Mouse (Mus musculus): Measurements from ENCODE around the gene Ccdc151.

The Ccdc151 gene

DNA sequence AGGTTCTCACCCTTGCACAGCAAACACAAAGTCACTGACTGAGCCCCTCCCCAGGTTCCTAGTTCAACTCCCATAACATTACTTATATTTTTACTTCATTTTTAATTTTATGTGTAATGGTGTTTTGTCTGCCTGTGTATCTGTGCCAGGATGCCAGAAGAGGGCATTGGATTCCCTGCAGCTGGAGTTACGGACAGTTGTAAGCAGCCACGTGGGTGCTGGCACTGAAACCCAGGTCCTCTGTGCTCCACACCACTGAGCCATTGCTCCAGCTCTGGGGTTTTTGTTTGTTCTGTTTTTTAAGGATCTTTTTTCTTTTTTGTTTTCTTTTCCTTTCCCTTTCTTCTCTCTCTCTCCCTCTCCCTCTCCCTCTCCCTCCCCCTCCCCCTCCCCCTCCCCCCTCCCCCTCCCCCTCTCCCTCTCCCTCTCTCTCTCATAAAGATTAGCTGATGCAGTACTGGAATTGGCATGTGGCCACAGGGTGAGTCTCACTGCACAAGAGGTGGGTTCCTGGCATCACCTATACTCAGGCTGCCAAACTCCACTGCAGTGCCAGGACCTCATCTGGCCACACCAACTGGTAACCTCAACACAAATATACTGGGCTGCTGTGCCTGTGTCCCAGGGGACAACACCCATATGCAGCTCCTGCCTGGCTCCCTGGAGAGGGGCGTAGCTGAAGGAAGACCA lies 6.1 kb downstream of the Ccdc151 start:
- no peak for DNase-seq (ENCODE audit: low read depth, low spot score)

DNA sequence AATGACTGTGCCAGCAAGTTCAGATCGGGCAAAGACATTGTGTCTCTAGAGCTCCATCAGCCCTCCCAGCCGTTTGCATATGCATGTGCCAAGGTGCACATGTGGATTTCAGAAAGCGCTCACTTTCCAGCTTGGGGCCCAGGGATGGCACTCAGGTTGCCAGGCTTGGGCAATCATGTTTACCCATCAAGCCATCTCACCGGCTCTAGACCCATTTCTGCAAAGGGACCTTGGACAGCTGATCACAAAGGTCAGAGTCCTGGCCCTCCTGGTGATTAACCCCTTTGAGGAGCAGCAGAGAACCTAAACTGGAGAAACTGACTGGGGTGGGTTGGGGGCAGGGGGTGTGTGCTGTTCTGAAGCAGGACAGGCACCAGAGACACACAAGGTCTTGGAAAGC lies 10.2 kb downstream of the Ccdc151 start:
- DNase-seq (ENCODE audit: low read depth, low spot score) = no peak

DNA sequence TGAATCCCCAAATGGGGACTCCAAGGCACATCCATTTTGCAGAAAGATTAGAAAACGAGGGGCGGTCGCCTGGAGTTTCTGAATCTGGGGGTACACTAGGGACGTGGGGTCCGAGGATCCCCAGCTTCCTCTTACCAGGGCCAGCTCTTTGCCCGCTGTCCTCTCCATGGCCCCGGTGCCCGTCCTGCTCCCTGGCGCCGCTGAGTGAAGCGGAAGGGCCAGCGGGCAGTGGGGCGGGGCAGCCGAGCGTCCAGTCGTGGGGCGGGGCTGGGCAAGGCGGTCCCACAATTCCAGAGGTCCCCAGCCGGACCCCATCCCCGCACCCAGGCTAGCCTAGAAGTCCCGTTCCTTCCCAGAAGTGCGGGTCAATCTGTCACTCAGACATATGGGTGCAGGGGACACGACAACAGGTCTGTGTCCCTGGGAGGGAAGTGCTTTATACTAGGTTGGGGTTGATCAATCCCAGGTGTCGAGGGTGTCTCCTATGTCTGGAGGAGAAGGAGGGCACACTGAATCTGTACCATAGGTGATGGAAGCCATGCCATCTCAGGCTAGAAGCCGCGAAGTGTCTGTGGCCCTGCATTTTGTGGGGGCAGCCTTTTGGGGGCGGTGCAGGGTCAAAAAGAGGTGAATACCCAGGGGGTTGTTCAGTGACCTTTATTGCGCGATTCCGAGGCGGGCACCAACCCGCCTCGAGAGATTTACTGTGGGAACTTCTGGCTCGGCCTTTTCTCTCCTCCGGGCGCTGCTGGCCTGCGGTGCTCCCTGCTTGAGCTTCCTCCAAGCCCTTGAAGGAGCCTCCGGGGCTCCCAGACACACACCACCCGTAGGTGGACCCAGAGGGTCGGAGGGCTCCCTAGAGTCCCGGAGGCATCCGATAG lies 13.0 kb downstream of the Ccdc151 start, which contains the start of gene Rgl3:
Gene Rgl3 (minus strand): TSS at position 217 of the 881 bp plus-strand sequence.
- DNase-seq (ENCODE audit: low read depth, low spot score) = no peak

DNA sequence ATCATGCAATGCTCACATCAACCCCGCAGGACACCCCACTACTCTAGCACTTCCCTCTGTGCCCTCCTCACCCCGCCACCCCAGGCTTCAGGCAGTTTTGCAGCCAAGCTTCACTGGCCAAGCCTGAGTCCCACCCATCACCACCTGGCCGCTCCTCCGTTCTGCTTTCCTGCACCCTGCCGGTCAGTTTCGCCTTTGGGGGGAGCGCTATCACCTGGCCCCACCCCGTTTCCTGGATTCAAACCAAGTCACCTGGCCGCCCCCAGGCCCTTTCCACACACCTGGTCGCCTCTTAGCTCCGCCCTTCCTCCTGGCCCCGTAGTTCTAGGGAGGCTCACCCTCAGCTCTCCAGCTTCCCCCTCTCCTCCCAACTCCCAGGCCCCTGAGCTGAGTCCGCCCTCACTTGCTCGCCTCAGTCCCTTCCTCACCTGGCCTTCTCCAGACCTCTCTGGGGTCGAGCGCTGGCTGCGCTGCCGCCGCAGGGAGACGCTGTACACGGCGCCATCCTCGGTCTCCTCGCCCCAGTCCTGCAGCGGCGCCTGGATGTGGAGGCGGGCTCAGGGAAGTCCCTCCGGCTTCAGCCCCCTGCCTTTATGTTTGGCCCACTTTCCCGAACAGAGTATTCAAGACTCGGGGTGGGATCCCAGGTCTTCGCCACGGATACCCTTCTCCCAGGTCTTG lies 13.9 kb downstream of the Ccdc151 start:
- no peak for DNase-seq (ENCODE audit: low read depth, low spot score)

DNA sequence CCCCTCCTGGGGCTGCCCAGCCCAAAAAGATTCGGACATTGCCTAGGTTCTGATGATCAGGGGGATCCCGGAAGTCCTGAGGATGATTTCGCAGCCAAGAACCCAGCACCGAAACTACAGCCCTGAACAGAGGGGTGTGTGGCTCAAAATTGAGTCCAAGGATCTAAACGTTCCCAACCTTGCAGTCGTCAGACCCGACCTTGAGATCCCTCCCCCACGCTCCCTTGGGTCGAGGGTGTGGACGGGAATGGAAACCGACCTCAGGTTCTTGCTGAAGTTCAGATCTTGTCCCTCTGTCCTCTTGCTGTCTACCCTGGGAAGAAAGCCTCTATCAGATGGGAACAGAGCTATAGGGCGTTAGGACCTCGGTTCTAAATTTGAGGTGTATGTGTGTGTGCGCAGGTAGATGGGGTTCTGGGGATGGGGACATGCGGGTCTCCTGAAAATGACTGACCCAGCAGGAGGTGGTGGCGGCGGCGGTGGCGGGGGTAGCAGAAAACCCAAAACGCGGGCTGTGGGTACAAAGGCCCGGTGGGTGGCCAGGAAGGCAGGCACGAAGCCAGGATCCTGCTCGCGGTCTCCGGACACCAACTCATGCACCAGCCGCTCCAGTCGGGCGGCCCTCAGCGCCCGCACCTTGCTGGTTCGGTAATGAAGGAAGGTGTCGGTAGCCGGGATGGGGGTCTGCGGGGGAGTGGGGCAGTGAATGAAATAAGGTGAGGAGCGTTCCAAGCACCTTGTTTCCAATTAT lies 14.7 kb downstream of the Ccdc151 start:
- no peak for DNase-seq (ENCODE audit: low read depth, low spot score)

DNA sequence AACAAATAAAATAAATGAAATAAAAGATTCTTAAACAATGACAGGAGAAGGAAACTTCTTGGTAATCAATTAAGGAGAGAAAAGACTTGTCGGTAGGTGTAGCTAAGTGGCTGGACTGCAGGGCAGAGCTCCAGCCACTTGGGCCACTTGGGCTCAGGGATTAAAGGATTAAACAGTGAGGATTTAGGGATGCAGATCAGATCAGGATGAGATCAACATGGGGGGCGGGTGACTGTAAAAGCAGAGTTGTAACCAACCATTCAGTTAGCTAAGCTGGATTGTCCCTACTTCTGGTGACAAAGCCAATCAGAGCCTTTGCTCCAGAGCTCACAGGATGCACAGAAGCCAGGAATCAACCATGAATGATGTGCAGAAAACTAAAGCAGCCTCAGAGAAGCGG lies 18.5 kb downstream of the Ccdc151 start:
- no peak for DNase-seq (ENCODE audit: low read depth, low spot score)

DNA sequence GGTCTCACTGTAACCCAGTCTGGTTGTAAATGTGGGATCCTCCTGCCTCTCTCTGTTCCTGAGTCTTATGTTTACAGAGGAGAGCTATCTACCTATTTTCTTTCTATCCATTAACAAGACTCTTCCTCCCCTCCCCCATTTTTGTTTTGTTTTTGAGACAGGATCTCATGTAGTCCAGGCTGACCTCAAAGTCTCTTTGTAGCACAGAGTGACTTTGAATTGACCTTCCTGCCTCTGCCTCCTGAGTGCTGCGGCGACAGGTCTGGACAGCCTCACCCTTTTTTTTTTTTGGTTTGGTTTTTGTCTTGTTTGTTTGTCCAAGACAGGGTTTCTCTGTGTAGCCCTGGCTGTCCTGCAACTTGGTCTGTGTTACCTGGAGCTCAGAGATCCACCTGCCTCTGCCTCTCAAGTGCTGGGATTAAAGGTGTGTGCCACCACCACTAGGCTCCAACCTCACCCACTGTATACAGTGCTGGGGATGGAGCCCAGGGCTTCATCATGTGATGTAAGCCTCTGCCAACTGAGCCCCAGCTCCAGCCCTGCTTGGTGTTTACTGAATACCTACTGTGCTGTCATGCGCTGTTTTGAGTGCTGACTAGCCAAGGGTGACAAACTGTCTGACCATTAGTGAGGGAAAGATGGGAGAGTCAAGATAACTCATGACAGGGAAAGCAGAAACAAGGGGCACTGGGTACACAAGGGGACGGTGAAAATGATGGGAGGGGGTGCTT lies 23.9 kb downstream of the Ccdc151 start:
- DNase-seq (ENCODE audit: low read depth, low spot score) = no peak

DNA sequence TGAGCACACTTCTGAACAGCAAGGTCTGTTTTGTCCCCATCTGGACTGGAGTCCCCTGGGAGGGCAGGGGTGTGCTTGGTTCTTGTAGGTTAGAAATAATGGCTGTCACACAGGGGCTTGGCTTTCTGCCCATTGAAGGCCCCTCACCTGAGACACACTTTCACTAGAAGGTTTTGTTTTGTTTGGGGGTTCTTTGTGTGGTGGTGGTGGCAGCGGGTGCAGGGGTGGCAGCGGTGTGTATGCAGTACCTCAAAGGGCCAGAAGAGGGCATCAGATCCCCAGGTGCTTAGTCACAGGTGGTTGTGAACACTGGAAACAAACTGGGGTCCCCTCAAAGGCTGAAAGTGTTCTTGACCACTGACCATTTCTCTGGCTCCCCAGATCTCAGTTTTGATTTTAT lies 24.5 kb downstream of the Ccdc151 start:
- DNase-seq (ENCODE audit: low read depth, low spot score) = peak; percentile 76

DNA sequence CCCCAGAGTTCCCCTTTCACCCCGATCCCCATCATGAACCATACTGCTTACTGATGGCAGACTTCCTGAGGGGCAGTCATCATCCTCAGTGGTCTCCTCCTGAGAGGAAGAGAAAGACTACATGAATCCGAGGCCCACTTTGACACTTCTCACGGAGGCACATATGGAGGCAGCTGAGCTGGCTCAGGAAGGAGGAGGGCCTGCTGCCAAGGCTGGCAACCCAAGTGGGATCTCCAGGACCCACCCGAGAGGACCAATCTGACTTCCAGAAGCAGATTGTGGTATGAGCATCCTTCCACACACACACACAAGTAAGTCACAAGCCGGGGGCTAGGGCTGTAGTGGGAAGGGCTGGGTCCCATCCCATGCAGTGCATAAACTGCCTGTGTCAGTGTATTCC lies 25.1 kb downstream of the Ccdc151 start:
- DNase-seq (ENCODE audit: low read depth, low spot score) = no peak

DNA sequence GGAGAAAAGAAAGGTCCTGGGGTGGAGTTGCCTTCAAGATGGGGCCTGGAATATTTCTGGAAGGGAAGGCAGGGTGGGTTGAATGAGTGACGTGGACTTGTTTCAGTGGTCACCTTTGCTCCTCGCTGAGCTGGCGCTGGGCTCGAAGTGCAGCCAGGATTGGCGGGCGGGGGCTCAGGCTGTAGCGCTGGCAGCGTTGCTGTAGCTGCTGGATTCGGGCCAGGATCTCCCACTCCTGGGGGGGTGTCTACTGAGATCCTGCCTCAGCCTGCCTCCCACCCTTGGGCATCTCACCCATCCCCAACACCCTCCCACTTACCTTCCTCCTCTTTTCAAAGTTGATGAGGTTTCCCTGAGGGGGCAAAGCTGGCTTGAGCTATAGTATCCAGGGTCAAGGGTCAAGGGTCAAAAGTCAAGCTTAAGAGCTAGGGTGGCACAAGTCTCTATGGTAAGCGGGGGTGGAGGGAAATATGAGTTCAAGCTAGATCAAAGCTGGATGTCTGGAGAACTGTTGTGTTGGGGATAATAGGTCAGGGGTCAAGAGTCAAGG lies 25.7 kb downstream of the Ccdc151 start:
- DNase-seq (ENCODE audit: low read depth, low spot score) = no peak

DNA sequence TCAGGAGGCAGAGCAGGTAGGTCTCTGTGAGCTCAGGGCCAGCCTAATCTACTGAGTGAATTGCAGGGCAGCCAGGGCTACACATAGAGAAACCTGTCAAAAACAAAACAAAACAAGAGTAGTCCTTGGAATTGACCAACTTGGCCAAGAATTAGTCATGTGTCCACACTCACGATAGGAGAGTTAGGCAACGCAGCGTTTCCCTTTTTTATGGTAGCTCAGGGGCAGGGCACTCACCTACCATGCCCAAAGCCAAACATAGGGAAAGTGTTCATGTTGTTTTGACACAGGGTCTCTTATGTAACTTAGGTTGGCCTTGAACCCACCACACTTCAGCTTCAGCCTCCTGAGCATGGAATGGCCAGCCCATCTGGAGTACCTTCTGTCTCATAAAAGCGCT lies 33.1 kb downstream of the Ccdc151 start:
- DNase-seq (ENCODE audit: low read depth, low spot score) = no peak

DNA sequence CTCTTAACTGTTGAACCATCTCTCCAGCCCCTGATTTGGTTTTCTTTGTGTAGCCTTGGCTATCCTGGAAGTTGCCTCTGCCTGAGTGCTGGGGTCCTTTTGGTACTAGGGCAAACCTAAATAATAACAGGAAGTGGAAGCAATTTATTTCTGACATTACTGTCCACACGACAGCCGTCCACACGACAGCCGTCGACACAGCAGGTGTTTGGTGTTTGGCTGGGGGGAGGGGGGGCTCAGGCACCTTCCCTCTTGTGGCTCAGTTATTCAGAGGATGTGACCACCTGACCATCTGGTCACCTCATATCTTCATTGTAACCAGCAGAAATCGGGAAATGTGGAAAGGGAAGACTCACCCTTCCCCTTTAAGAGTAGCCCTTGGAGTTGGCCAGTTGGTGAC lies 33.6 kb downstream of the Ccdc151 start:
- no peak for DNase-seq (ENCODE audit: low read depth, low spot score)

DNA sequence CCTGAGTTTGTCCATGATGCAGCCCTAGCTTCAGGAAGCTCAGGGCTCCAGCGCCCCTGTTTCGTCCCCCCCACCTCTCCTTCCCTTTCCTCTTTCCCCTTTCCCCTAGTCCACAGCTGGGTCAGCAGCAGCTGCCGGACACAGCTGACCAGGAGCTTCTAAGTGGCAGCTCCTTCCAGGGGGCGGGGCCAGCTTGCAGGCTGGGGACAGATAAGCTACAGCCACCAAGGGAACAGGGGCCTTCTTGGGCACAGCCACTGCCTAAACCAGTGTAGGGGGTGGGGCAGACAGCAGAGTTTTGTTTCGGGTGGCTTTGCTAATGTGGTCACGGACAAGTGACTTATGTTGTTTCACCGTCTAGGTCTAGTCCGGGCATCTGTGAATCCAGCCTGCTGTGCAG lies 39.0 kb downstream of the Ccdc151 start, which contains the start of gene Epor:
Gene Epor (minus strand): TSS at position 90 of the 400 bp plus-strand sequence.
- DNase-seq (ENCODE audit: low read depth, low spot score) = no peak

DNA sequence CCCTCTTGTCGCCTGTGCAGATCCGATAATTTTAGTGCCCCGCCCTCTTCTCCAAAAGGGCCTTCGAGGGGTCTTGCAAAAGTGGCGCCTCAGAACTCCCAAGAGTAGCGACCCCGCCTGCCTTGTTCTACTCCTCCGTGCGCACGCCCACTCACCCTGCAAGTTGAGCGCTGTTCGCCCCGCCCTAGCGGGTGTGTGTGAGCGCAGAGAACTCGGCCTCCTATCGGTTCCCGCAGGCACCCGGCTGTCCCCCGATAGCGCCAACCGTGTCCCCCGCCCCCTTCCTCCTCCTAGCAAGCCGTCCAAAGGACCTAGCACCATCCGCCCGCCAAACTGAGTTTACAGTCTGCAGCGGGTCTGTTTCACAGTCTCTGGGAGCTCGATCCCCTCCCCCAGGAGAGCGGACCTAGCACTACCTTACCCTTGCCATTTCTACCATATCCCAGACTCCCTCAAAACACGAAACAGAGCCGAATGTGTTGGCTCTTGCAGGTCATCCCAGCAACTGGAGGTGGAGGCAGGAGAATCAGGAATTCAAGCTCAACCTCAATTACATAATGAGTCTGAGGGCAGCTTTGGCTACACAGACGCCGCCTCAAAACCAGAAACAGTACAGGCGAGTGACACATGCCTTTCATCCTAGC lies 39.9 kb downstream of the Ccdc151 start:
- peak; percentile 77 for DNase-seq (ENCODE audit: low read depth, low spot score)

DNA sequence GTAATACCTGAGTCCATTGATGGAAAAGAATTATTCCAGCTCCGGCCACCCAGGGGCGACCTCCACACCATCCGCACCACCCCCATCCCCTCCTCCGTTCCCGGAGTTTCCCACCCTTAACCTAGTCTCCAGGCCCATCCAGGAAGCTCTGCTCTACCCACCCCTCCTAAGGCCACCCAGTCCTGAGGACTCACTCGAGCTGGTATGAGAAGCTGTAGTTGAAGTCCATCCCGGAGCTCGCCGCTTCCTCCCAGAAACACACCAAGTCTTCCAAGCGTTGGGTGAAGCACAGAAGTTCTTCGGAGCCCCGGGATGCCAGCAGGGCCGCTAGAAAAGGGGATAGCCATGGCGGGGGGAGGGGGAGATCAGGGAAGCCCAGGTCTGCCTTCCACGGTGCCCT lies 40.4 kb downstream of the Ccdc151 start:
- no peak for DNase-seq (ENCODE audit: low read depth, low spot score)

DNA sequence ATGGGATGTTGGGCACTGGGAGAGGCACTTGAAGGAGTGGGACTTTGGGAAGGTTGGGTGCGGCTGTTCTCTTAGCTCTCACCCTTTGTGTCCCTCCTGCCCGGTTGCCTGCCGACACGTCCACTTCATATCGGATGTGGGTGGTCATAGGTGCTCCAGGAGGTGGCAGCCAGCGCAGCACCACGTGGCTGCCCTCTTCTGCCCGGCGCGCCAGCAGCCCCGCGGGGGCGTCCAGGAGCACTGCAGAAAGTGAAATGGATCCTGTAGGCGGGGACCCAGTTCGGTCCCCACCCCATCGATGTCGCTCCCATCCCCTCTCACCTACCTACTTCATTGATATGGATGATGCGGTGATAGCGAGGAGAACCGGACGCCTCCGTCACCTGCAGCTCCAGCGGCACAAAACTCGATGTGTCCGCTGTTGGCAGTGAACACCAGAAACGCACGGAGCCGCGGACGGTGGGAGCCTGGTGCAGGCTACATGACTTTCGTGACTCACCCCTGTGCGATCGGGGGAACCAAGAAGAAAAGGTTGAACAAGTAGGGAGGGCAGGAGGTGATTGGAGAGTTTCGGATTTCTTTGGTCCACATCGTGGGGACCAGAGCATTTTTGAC lies 41.0 kb downstream of the Ccdc151 start:
- DNase-seq (ENCODE audit: low read depth, low spot score) = peak; percentile 34

DNA sequence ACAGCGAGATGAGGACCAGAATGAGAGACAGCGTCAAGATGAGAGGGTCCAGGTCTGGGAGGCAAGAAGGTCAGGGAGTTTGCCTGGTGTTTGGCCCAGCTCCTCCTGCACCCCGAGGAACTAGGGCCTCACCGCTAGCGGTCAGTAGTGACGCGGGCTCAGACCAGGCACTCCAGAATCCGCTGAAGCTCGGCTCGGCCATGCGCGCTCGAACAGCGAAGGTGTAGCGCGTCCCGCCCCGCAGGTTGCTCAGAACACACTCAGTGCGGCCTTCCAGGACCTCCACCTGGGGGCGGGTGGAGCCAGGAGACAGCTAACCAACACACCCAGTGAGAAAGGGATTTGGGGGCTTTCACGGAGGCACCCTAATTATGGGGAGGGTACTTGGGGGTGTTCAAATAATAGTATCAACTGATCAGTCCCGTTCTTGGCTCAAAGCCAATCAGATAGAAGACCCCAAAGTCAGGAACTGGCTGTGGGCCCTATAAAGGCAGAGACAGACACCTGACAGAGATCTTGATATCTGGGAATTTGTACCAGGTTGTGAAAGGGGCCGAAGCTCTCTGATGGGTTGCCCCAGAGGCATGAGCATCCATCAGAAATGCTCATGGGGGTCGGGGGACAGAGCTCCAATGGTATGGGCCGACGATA lies 41.8 kb downstream of the Ccdc151 start:
- no peak for DNase-seq (ENCODE audit: low read depth, low spot score)

DNA sequence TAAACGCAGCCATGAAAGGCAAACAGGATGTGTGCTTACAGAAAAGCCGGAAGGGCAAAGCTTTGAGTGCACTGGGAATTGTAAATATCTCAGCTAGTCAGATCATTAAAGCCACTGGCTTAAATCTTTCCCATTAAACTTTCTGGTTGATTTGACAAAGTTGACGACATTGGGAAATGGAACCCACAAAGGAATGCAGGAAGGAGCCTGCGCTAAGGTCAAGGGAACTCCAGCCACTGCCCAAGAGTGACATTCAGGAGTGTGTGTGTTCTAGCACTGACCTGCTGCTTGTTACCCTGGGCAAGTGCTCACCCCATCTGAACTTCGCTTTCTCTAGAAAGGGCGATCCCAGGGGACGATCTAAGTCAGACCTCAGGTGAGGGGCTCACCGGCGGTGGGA lies 42.3 kb downstream of the Ccdc151 start:
- no peak for DNase-seq (ENCODE audit: low read depth, low spot score)

DNA sequence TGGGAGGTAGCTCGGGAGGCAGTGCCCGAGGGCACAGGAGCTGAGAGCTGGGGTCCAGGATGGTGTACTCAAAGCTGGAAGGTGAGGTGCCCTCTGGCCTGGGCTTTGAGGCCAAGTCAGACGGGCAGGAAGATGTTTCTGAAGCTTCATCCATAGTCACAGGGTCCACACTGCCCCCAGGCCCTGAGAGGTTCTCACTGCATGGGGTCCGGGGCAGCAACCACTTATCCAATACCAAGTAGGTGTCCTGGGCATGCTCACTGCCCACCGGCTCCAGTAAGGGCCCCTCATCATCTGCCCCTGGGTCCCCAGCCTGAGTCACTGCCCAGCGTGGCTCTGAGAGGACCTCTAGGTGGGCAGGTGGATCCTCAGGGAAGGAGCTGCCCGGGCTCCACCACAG lies 43.2 kb downstream of the Ccdc151 start:
- DNase-seq (ENCODE audit: low read depth, low spot score) = no peak

Data from CD4-positive, CD25-positive, alpha-beta regulatory T cell, adult 2 months (primary cell).